Mouse (Mus musculus): Measurements from ENCODE around the gene Patl1.
"Not testable (repeated sequence)": the region's sequence is repeated elsewhere in the genome, so short reads cannot be mapped to it uniquely, and the experiment has no call there.

Patl1 gene
- long read RNA-seq, experiment 1, partial matches to known transcripts = 1 of 2 reads
- long read RNA-seq, experiment 1, other reads (novel, unspliced or antisense) = 1 of 2 reads
- long read RNA-seq, experiment 2, partial matches to known transcripts = 3 of 3 reads
- long read RNA-seq, experiment 2, other reads (novel, unspliced or antisense) = 0 of 3 reads

- intact Hi-C loops (cut with DNase I) = loop anchor here (5.0 kb wide), 2 partner anchors 95 to 100 kb away; partner anchors contain the start of gene Stx3
Measured at GRCm38 (mm10) chr19:11912037-11912532, at the start of gene Patl1. TSS of gene Patl1 (plus strand) at chr19:11912399.

- intact Hi-C loops (cut with DNase I) = no loop called here
Measured at GRCm38 (mm10) chr19:11867837-11868236, 44.4 kb upstream of the Patl1 start.

- intact Hi-C loops (cut with DNase I) = no loop called here
Measured at GRCm38 (mm10) chr19:11875006-11875405, 37.2 kb upstream of the Patl1 start, which contains the start of gene Olfr1419. TSS of gene Olfr1419 (minus strand) at chr19:11875106.

- intact Hi-C loops (cut with DNase I) = not testable (repeated sequence)
Measured at GRCm38 (mm10) chr19:11878404-11878803, 33.8 kb upstream of the Patl1 start.

- intact Hi-C loops (cut with DNase I) = no loop called here
Measured at GRCm38 (mm10) chr19:11886265-11886664, 25.9 kb upstream of the Patl1 start, which contains the start of gene Olfr1420. TSS of gene Olfr1420 (plus strand) at chr19:11886565.

GRCm38 (mm10) chr19:11911021-11911420, 1.2 kb upstream of the Patl1 start:
- intact Hi-C loops (cut with DNase I) = loop anchor here (5.0 kb wide), 2 partner anchors 94 to 101 kb away; partner anchors contain the start of gene Stx3

- intact Hi-C loops (cut with DNase I) = loop anchor here (5.0 kb wide), 2 partner anchors 94 to 101 kb away; partner anchors contain the start of gene Stx3
Measured at GRCm38 (mm10) chr19:11911603-11912002, 596 bp upstream of the Patl1 start.

GRCm38 (mm10) chr19:11912533-11913121, 428 bp downstream of the Patl1 start:
- intact Hi-C loops (cut with DNase I) = loop anchor here (5.0 kb wide), 2 partner anchors 95 to 100 kb away; partner anchors contain the start of gene Stx3

GRCm38 (mm10) chr19:11915804-11916203, 3.6 kb downstream of the Patl1 start:
- intact Hi-C loops (cut with DNase I) = no loop called here

- intact Hi-C loops (cut with DNase I) = loop anchor here (5.0 to 10.0 kb wide), 2 partner anchors 73 to 145 kb away; no protein-coding TSS in a partner anchor
Measured at GRCm38 (mm10) chr19:11922068-11922467, 9.9 kb downstream of the Patl1 start.

GRCm38 (mm10) chr19:11922515-11922914, 10.3 kb downstream of the Patl1 start:
- intact Hi-C loops (cut with DNase I) = loop anchor here (5.0 to 10.0 kb wide), 2 partner anchors 72 to 145 kb away; no protein-coding TSS in a partner anchor

- intact Hi-C loops (cut with DNase I) = loop anchor here (10.0 kb wide), 1 partner anchor 68 kb away; no protein-coding TSS in a partner anchor
Measured at GRCm38 (mm10) chr19:11926380-11926779, 14.2 kb downstream of the Patl1 start.

- intact Hi-C loops (cut with DNase I) = loop anchor here (10.0 kb wide), 1 partner anchor 67 kb away; no protein-coding TSS in a partner anchor
Measured at GRCm38 (mm10) chr19:11928025-11928748, 16.0 kb downstream of the Patl1 start.

GRCm38 (mm10) chr19:11946460-11946859, 34.3 kb downstream of the Patl1 start:
- intact Hi-C loops (cut with DNase I) = not testable (repeated sequence)

- intact Hi-C loops (cut with DNase I) = no loop called here
Measured at GRCm38 (mm10) chr19:11949878-11950277, 37.7 kb downstream of the Patl1 start.

- intact Hi-C loops (cut with DNase I) = no loop called here
Measured at GRCm38 (mm10) chr19:11950747-11951146, 38.5 kb downstream of the Patl1 start.

GRCm38 (mm10) chr19:11954206-11954605, 42.0 kb downstream of the Patl1 start:
- intact Hi-C loops (cut with DNase I) = no loop called here

GRCm38 (mm10) chr19:11956636-11957035, 44.4 kb downstream of the Patl1 start:
- intact Hi-C loops (cut with DNase I) = no loop called here

GRCm38 (mm10) chr19:11957396-11957795, 45.2 kb downstream of the Patl1 start:
- intact Hi-C loops (cut with DNase I) = no loop called here

- intact Hi-C loops (cut with DNase I) = no loop called here
Measured at GRCm38 (mm10) chr19:11957846-11958245, 45.6 kb downstream of the Patl1 start.

GRCm38 (mm10) chr19:11964266-11964665, 52.1 kb downstream of the Patl1 start:
- intact Hi-C loops (cut with DNase I) = no loop called here
